Mouse (Mus musculus) stomach, postnatal 0 days (tissue): Measurements from ENCODE around the gene Hist1h3g.

Experiments
- CTCF ChIP-seq: IDR thresholded peaks from 2 replicates; pipeline ENCODE4 v1.5.1; 2016; ENCODE audit warnings: antibody characterized with exemption, low read depth, mild to moderate bottlenecking, moderate library complexity
- EP300 ChIP-seq: optimal IDR thresholded peaks from 2 replicates; pipeline ENCODE3; 2016; ENCODE audit warnings: antibody characterized with exemption

- TF ChIP-seq CTCF = no peak
- TF ChIP-seq EP300 = no peak
Measured at GRCm38 (mm10) chr13:23546694-23547093, 11.5 kb downstream of the Hist1h3g start.
